Mouse (Mus musculus): ENCODE results near the gene Klhdc1. TPM values are rescaled to one million over a fixed set of nuclear protein-coding genes. Genes with fewer than 3 reads are reported as not detected.

Gene Klhdc1
- polyA plus RNA-seq, 1 experiment, result 1.4 TPM

DNA sequence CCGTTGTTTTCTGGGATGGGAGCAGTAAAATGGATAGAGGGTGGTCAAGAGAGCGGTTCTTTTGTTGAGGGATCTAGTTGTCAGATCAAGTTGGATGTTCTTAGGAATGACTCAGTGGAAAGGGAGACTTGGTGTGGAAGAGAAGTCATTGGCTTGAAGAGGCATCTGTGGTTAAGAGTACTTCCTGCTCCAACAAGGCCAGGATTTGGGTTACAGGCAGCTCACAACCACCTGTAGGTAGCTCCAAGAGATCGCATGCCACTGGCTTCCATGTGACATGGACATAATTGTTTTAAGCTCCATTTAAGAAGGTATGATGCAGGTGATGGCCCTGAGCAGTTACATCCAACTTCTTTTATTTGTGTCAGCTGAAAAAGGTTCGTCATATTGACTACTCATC is 8.8 kb downstream of the Klhdc1 start:
- H3K27me3 ChIP-seq (ENCODE audit: control insufficient read depth, insufficient read depth, low read length), result no peaks in the 10 kb centered on the region
- 80% methylated on average over 4 of the region's 4 CpGs for WGBS
- H3K27ac ChIP-seq (ENCODE audit: control insufficient read depth, insufficient read depth, low read length), result no peak overlapping the region
- no peaks in the 10 kb centered on the region for H3K4me1 ChIP-seq (replicated peaks; ENCODE audit: control insufficient read depth, insufficient read depth, low read length)
- DNase-seq, result no peak
- TF ChIP-seq CTCF (IDR thresholded peaks at IDR 0.05; ENCODE audit: borderline replicate concordance, control insufficient read depth, extremely low read depth, insufficient read depth, low read length, poor library complexity) (no peak), POLR2A (IDR thresholded peaks at IDR 0.05; ENCODE audit: control insufficient read depth, extremely low read depth, insufficient read depth, low read length, poor library complexity) (no peak)
- no peaks in the 10 kb centered on the region for H3K36me3 ChIP-seq (ENCODE audit: control insufficient read depth, insufficient read depth, low read length)
- no peak overlapping the region for H3K4me3 ChIP-seq (ENCODE audit: control insufficient read depth, insufficient read depth, low read length)

DNA sequence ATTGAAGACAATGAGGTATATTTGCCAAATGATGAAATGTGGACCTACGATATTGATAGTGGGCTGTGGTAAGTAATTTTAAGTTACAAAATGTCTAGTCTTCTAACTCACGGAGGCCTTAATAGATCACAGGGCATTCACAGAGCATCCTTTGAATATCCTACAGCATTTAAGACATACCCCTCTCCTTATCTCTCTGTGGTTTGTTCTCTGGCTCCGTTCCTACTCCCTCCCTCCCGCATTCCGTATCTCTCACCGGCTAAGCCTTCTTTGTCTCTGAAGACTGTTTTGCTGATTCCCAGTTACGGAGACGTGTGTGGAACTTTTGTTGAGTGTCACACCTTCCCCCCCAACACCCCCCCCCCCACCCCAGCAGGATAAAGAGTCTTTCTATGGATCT is 9.8 kb downstream of the Klhdc1 start:
- Histone ChIP-seq H3K27me3 (ENCODE audit: control insufficient read depth, insufficient read depth, low read length) (no peaks in the 10 kb centered on the region), H3K4me1 (replicated peaks; ENCODE audit: control insufficient read depth, insufficient read depth, low read length) (no peaks in the 10 kb centered on the region), H3K4me3 (ENCODE audit: control insufficient read depth, insufficient read depth, low read length) (no peak overlapping the region), H3K27ac (ENCODE audit: control insufficient read depth, insufficient read depth, low read length) (no peak overlapping the region), H3K36me3 (ENCODE audit: control insufficient read depth, insufficient read depth, low read length) (no peaks in the 10 kb centered on the region)
- TF ChIP-seq CTCF (IDR thresholded peaks at IDR 0.05; ENCODE audit: borderline replicate concordance, control insufficient read depth, extremely low read depth, insufficient read depth, low read length, poor library complexity), result no peak
- WGBS, result 95% methylated on average over 8 of the region's 8 CpGs
- no peak for DNase-seq

DNA sequence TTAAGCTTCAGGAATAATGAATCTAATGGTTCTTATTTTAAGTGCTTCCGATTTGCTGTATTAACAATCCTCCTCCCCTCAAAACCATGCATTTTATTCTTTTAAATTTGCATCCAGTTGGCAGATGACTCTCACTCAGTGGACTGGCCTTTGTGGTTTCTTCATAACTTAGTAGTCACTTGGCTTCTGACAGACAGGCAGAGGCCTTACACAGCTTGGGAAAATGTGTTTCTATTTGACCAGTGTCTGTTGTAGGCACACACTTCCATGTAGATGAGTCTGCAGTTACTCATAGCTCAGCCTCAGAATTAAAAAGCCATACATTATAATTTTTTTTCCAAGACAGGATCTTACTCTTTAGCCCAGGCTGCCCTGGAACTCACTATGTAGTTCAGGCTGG is 12.8 kb downstream of the Klhdc1 start:
- WGBS, result 98% methylated on average over 1 of the region's 1 CpGs
- TF ChIP-seq CTCF (IDR thresholded peaks at IDR 0.05; ENCODE audit: borderline replicate concordance, control insufficient read depth, extremely low read depth, insufficient read depth, low read length, poor library complexity) (no peak), POLR2A (IDR thresholded peaks at IDR 0.05; ENCODE audit: control insufficient read depth, extremely low read depth, insufficient read depth, low read length, poor library complexity) (no peak)
- no peak for DNase-seq
- no peaks in the 10 kb centered on the region for H3K36me3 ChIP-seq (ENCODE audit: control insufficient read depth, insufficient read depth, low read length)
- peaks cover 13% of the 10 kb centered on the region for H3K4me1 ChIP-seq (replicated peaks; ENCODE audit: control insufficient read depth, insufficient read depth, low read length)
- no peak overlapping the region for H3K4me3 ChIP-seq (ENCODE audit: control insufficient read depth, insufficient read depth, low read length)
- no peak overlapping the region for H3K27ac ChIP-seq (ENCODE audit: control insufficient read depth, insufficient read depth, low read length)
- H3K27me3 ChIP-seq (ENCODE audit: control insufficient read depth, insufficient read depth, low read length), result no peaks in the 10 kb centered on the region

DNA sequence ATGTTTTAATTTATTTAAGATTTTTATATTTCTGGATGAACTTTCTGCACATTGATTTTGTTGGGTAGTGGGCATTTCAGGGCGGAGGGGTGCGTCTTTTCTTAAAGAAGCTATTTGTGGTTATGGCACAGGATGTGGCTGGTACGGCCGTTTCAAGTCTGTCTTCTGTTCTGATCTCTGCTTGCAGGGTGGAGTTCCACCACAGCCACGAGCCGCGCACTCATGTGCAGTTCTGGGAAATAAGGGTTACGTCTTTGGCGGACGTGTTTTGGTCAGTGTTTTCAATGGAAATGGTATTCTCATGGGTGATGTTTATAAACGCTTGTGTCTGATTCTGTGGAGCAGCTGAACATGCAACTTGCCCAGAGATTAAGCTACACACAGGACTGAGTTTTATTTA is 16.9 kb downstream of the Klhdc1 start:
- no peaks in the 10 kb centered on the region for H3K36me3 ChIP-seq (ENCODE audit: control insufficient read depth, insufficient read depth, low read length)
- H3K4me1 ChIP-seq (replicated peaks; ENCODE audit: control insufficient read depth, insufficient read depth, low read length), result peaks cover 13% of the 10 kb centered on the region
- no peaks in the 10 kb centered on the region for H3K27me3 ChIP-seq (ENCODE audit: control insufficient read depth, insufficient read depth, low read length)
- DNase-seq, result peak; percentile 50
- WGBS, result 5% methylated on average over 11 of the region's 11 CpGs
- no peak overlapping the region for H3K27ac ChIP-seq (ENCODE audit: control insufficient read depth, insufficient read depth, low read length)
- TF ChIP-seq CTCF (IDR thresholded peaks at IDR 0.05; ENCODE audit: borderline replicate concordance, control insufficient read depth, extremely low read depth, insufficient read depth, low read length, poor library complexity) (no peak), POLR2A (IDR thresholded peaks at IDR 0.05; ENCODE audit: control insufficient read depth, extremely low read depth, insufficient read depth, low read length, poor library complexity) (no peak)
- no peak overlapping the region for H3K4me3 ChIP-seq (ENCODE audit: control insufficient read depth, insufficient read depth, low read length)

DNA sequence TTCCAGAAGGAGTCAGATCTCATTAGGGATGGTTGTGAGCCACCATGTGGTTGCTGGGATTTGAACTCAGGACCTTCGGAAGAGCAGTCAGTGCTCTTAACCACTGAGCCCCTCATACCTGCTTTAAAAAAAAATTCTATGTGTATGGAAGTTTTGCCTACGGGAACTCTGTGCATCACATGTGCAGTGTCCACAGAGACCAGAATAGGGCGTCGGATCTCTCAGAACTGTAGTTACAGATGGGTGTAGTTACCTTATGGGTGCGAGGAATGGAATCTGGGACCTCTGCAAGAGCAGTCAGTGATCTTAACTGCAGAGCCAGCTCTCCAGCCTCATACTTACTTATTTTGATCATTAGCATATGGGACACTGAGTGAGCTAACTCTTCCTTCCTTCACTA is 21.3 kb downstream of the Klhdc1 start:
- WGBS, result 97% methylated on average over 5 of the region's 5 CpGs
- Histone ChIP-seq H3K4me3 (ENCODE audit: control insufficient read depth, insufficient read depth, low read length) (no peak overlapping the region), H3K36me3 (ENCODE audit: control insufficient read depth, insufficient read depth, low read length) (no peaks in the 10 kb centered on the region), H3K27ac (ENCODE audit: control insufficient read depth, insufficient read depth, low read length) (no peak overlapping the region), H3K27me3 (ENCODE audit: control insufficient read depth, insufficient read depth, low read length) (no peaks in the 10 kb centered on the region), H3K4me1 (replicated peaks; ENCODE audit: control insufficient read depth, insufficient read depth, low read length) (peaks cover 7% of the 10 kb centered on the region)
- no peak for TF ChIP-seq POLR2A (IDR thresholded peaks at IDR 0.05; ENCODE audit: control insufficient read depth, extremely low read depth, insufficient read depth, low read length, poor library complexity)
- DNase-seq, result no peak

GRCm38 (mm10) chr12:69265031-69265430 is 24.1 kb downstream of the Klhdc1 start:
- no peak for TF ChIP-seq POLR2A (IDR thresholded peaks at IDR 0.05; ENCODE audit: control insufficient read depth, extremely low read depth, insufficient read depth, low read length, poor library complexity)
- TF ChIP-seq CTCF (IDR thresholded peaks at IDR 0.05; ENCODE audit: borderline replicate concordance, control insufficient read depth, extremely low read depth, insufficient read depth, low read length, poor library complexity), result no peak
- 97% methylated on average over 3 of the region's 3 CpGs for WGBS
- H3K36me3 ChIP-seq (ENCODE audit: control insufficient read depth, insufficient read depth, low read length), result no peaks in the 10 kb centered on the region
- H3K27me3 ChIP-seq (ENCODE audit: control insufficient read depth, insufficient read depth, low read length), result no peaks in the 10 kb centered on the region
- no peak for DNase-seq
- no peak overlapping the region for H3K27ac ChIP-seq (ENCODE audit: control insufficient read depth, insufficient read depth, low read length)
- H3K4me1 ChIP-seq (replicated peaks; ENCODE audit: control insufficient read depth, insufficient read depth, low read length), result no peaks in the 10 kb centered on the region
- H3K4me3 ChIP-seq (ENCODE audit: control insufficient read depth, insufficient read depth, low read length), result no peak overlapping the region

DNA sequence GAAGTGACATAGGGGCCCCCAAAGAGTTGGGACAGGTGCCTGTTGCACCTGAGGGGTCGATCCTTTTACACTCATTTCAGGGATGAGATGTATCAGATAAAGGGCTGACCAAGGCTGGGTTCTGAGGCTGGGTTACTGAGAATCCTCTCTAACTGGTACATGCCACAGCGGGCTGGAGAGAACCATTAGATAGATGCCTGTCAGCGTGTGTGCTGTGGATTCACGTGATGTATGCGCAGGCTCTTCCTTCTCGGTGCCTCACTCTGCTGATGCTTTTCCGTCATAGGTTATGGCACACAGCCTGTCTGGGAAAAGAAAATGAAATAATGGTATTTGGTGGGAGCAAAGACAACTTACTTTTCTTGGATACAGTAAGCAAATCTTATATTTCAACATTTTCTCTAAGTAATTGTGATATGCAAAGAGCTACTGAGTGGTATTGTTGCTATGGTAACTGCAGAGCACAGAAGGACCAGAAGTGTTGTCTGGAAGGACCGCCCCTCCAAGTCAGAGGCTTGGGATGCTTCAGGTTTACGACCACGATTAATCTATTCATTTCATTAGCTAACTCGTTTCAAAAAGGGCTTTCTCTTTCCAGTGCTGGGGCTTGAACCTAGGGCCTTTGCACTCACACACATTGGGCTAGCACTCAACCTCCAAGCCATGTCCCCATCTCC is 27.1 kb downstream of the Klhdc1 start:
- Histone ChIP-seq H3K36me3 (ENCODE audit: control insufficient read depth, insufficient read depth, low read length) (no peaks in the 10 kb centered on the region), H3K27me3 (ENCODE audit: control insufficient read depth, insufficient read depth, low read length) (no peaks in the 10 kb centered on the region), H3K27ac (ENCODE audit: control insufficient read depth, insufficient read depth, low read length) (no peak overlapping the region), H3K4me3 (ENCODE audit: control insufficient read depth, insufficient read depth, low read length) (no peak overlapping the region), H3K4me1 (replicated peaks; ENCODE audit: control insufficient read depth, insufficient read depth, low read length) (no peaks in the 10 kb centered on the region)
- WGBS, result 90% methylated on average over 11 of the region's 11 CpGs
- no peak for DNase-seq
- TF ChIP-seq POLR2A (IDR thresholded peaks at IDR 0.05; ENCODE audit: control insufficient read depth, extremely low read depth, insufficient read depth, low read length, poor library complexity) (no peak), CTCF (IDR thresholded peaks at IDR 0.05; ENCODE audit: borderline replicate concordance, control insufficient read depth, extremely low read depth, insufficient read depth, low read length, poor library complexity) (no peak)

Measured in thymus, adult 2 months (tissue).